Mouse (Mus musculus) hematopoietic stem cell, adult 5-6 weeks (primary cell): ENCODE results near the gene Cep152. TPM values are rescaled to one million over a fixed set of nuclear protein-coding genes. Genes with fewer than 3 reads are reported as not detected.

Experiments used
- ATAC-seq, 2 experiments: fragments of 125-278 bp in 1 of 2; replicated peaks in 1 of 2; 2 replicates each; pipeline ENCODE4 v1.8.0; 2016 to 2017; ENCODE audit warnings: inconsistent platforms in 2 of 2, mild to moderate bottlenecking in 2 of 2, moderate number of reproducible peaks in 2 of 2, low read depth in 1 of 2, moderate TSS enrichment in 1 of 2; ENCODE audit not compliant: low FRiP score in 2 of 2, poor library complexity in 2 of 2, severe bottlenecking in 2 of 2, insufficient read depth in 1 of 2, low TSS enrichment in 1 of 2
- total RNA-seq: library from RNA; stranded (forward); fragments of 172-1452, 232-1000 nt; gene quantifications from 2 replicates; pipeline ENCODE4 v1.2.3, GENCODE M21; 2017

The Cep152 gene
- total RNA-seq, 1 experiment from 2014 or later: 19.8 TPM

- ATAC-seq: no peak
Measured at GRCm38 (mm10) chr2:125581081-125581480, 43.8 kb downstream of the Cep152 start.

- no peak for ATAC-seq
Measured at GRCm38 (mm10) chr2:125577670-125578069, 47.2 kb downstream of the Cep152 start.

- no peak for ATAC-seq
Measured at GRCm38 (mm10) chr2:125576498-125576897, 48.4 kb downstream of the Cep152 start.

- ATAC-seq: no peak
Measured at GRCm38 (mm10) chr2:125575766-125576165, 49.1 kb downstream of the Cep152 start.

GRCm38 (mm10) chr2:125563884-125564283 lies 61.0 kb downstream of the Cep152 start:
- ATAC-seq: no peak

GRCm38 (mm10) chr2:125562407-125562806 lies 62.5 kb downstream of the Cep152 start:
- no peak for ATAC-seq

- no peak for ATAC-seq
Measured at GRCm38 (mm10) chr2:125560037-125560436, 64.9 kb downstream of the Cep152 start.

GRCm38 (mm10) chr2:125558634-125559589 lies 66.0 kb downstream of the Cep152 start:
- ATAC-seq: no peak

GRCm38 (mm10) chr2:125555830-125556229 lies 69.1 kb downstream of the Cep152 start:
- ATAC-seq: no peak

- no peak for ATAC-seq
Measured at GRCm38 (mm10) chr2:125548806-125549578, 75.9 kb downstream of the Cep152 start.

- no peak for ATAC-seq
Measured at GRCm38 (mm10) chr2:125544986-125545385, 79.9 kb downstream of the Cep152 start.

GRCm38 (mm10) chr2:125543646-125544045 lies 81.3 kb downstream of the Cep152 start:
- ATAC-seq: no peak

GRCm38 (mm10) chr2:125541451-125541850 lies 83.5 kb downstream of the Cep152 start:
- no peak for ATAC-seq

- ATAC-seq: no peak
Measured at GRCm38 (mm10) chr2:125540579-125540978, 84.3 kb downstream of the Cep152 start.

GRCm38 (mm10) chr2:125539640-125540039 lies 85.3 kb downstream of the Cep152 start:
- no peak for ATAC-seq

- no peak for ATAC-seq
Measured at GRCm38 (mm10) chr2:125530665-125531064, 94.2 kb downstream of the Cep152 start.

GRCm38 (mm10) chr2:125526566-125526965 lies 98.3 kb downstream of the Cep152 start:
- ATAC-seq: no peak

- ATAC-seq: no peak
Measured at GRCm38 (mm10) chr2:125525484-125525883, 99.4 kb downstream of the Cep152 start.
